Mouse (Mus musculus): Measurements from ENCODE around the gene Elovl6. TPM values are rescaled to one million over a fixed set of nuclear protein-coding genes. Genes with fewer than 3 reads are reported as not detected.

Elovl6 gene
- polyA plus RNA-seq, 1 experiment from 2014 or later, result 34.6 TPM

Small RNAs within 50 kb of the gene (microRNA-seq; reads per million reads assigned to microRNA genes)
- not detected for gene Gm24515

Other genes starting within 250 kb of the Elovl6 start
- 0.73 and 1.5 TPM in 2 replicates for gene Enpep, start 199.6 kb upstream of the Elovl6 start, polyA plus RNA-seq (2016; fragmentation: Nextera tagmentation; extraction: Ambion mirVana)
- 1.6 and 2.7 TPM in 2 replicates for gene Egf, start 223.0 kb downstream of the Elovl6 start, polyA plus RNA-seq (2016; fragmentation: Nextera tagmentation; extraction: Ambion mirVana)

Data from forebrain, embryonic 12.5 days (tissue).